Mouse (Mus musculus) olfactory bulb, adult 2 months (tissue): ENCODE data around the gene Gm9922. TPM values are rescaled to one million over a fixed set of nuclear protein-coding genes. Genes with fewer than 3 reads are reported as not detected.

Source experiments
- H3K27ac ChIP-seq: fragments of 200-500 bp; 2 replicates; pipeline ENCODE4 v1.5.1; 2012; ENCODE audit warnings: low read depth, low read length; ENCODE audit not compliant: insufficient read depth
- H3K4me1 ChIP-seq: fragments of 200-500 bp; 2 replicates; pipeline ENCODE4 v1.6.1; 2012; ENCODE audit warnings: low read length; ENCODE audit not compliant: control insufficient read depth, insufficient read depth
- H3K4me3 ChIP-seq: fragments of 200-500 bp; 2 replicates; pipeline ENCODE4 v1.5.1; 2012; ENCODE audit warnings: mild to moderate bottlenecking, low read depth, low read length, moderate library complexity; ENCODE audit not compliant: insufficient read depth
- CTCF ChIP-seq: fragments of 200-500 bp; IDR thresholded peaks from 2 replicates; pipeline ENCODE4 v1.5.1; 2012; ENCODE audit warnings: low read depth, mild to moderate bottlenecking, low read length, moderate library complexity; ENCODE audit not compliant: insufficient read depth
- POLR2A ChIP-seq: fragments of 200-500 bp; IDR thresholded peaks from 2 replicates; pipeline ENCODE4 v1.6.1; 2012; ENCODE audit warnings: mild to moderate bottlenecking, low read depth, low read length, moderate library complexity; ENCODE audit not compliant: insufficient read depth
- WGBS: fragments of 180-500 bp; shearing (Covaris S2); methylation state at CpG from one replicate; pipeline ENCODE4 v1.1.7; 2018; 5-methylcytosine and 5-hydroxymethylcytosine counted together
- polyA plus RNA-seq: library from polyadenylated mRNA; stranded (reverse); fragments of >200 nt; gene quantifications from 2 replicates; pipeline ENCODE4 v1.2.4, GENCODE M21; 2012; ENCODE audit warnings: low replicate concordance; ENCODE audit not compliant: missing spikeins, insufficient read depth, insufficient read length

Gm9922 gene
- polyA plus RNA-seq, 1 experiment: not detected

- Histone ChIP-seq H3K4me3 (no peak overlapping the region), H3K27ac (no peak overlapping the region), H3K4me1 (no peaks in the 10 kb centered on the region)
- 97% methylated on average over 5 of the region's 5 CpGs for WGBS
- TF ChIP-seq POLR2A: no peak
- no peak for TF ChIP-seq CTCF
Measured at GRCm38 (mm10) chr14:101707088-101707487, 22.5 kb downstream of the Gm9922 start.

DNA sequence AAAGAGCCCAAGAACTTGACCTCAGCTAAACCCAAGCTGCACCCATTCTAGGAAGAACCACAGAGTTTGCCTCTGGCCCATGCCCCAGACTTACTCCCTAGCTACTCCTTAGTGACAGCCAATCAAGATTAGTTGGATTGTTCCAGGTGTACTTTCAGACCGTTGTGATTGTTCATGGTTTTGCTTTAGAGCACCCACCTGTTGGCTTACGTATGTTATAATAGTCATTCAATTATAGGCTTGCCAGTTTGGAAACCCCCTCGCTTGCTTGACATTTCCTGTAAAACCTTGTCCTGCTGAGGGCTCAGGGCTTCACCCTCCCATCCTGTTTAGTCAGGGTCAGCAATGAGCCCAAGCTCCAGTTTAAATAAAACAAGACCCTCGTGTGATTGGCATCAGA, 25.1 kb downstream of the Gm9922 start:
- Histone ChIP-seq H3K27ac (no peak overlapping the region), H3K4me3 (no peak overlapping the region), H3K4me1 (no peaks in the 10 kb centered on the region)
- TF ChIP-seq CTCF (no peak), POLR2A (no peak)
- 85% methylated on average over 4 of the region's 4 CpGs for WGBS

GRCm38 (mm10) chr14:101688406-101688805, 41.2 kb downstream of the Gm9922 start:
- no peaks in the 10 kb centered on the region for H3K4me1 ChIP-seq
- TF ChIP-seq CTCF (no peak), POLR2A (no peak)
- H3K4me3 ChIP-seq: no peak overlapping the region
- 83% methylated on average over 2 of the region's 2 CpGs for WGBS
- no peak overlapping the region for H3K27ac ChIP-seq

GRCm38 (mm10) chr14:101687696-101688095, 41.9 kb downstream of the Gm9922 start:
- no peaks in the 10 kb centered on the region for H3K4me1 ChIP-seq
- 91% methylated on average over 6 of the region's 6 CpGs for WGBS
- no peak overlapping the region for H3K4me3 ChIP-seq
- H3K27ac ChIP-seq: no peak overlapping the region
- no peak for TF ChIP-seq CTCF
- TF ChIP-seq POLR2A: no peak

Other genes starting within 250 kb of the Gm9922 start
- gene Tbc1d4, start 120.6 kb downstream of the Gm9922 start, polyA plus RNA-seq: not detected in 2 replicates
- gene Commd6, start 89.1 kb downstream of the Gm9922 start, polyA plus RNA-seq: not detected in 2 replicates
- not detected in 2 replicates for gene Uchl3, start 75.8 kb downstream of the Gm9922 start, polyA plus RNA-seq
- not detected in 2 replicates for gene Lmo7, start 143 bp upstream of the Gm9922 start, polyA plus RNA-seq